Mouse (Mus musculus): Measurements from ENCODE around the gene Prpf19.

DNA sequence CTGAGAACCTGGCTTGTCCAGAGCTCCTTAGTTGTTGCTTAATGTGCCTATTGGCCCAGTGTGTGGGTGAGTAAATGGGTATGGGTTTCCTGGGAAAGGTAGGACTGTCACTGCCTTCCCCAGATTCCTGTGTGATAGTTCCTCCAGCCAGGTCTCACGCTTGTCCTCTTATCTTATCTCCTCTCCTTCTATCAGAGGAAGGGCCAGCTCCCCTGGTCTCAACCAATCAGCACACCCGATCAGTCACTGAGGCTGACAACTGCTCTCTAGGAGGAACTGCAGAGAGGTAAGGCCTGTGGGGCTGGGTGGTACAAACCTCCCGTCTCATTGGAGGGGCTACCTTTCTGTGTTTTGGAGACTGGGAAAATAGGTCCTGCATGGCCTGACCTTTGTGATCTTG is 43.7 kb downstream of the Prpf19 start:
- TF ChIP-seq CTCF (IDR thresholded peaks at IDR 0.05; ENCODE audit: low read depth, low read length) (no peak), POLR2A (IDR thresholded peaks at IDR 0.05; ENCODE audit: borderline replicate concordance, low read depth, low read length) (no peak)
